Comparison of ENCODE assay signal across 16 mouse cellular contexts in genomic region chr17:78292827-78293488, GRCm38 (mm10).
"Had no signal": no experiment of that assay in that cellular context is flagged by ENCODE, and none has a peak within 500 bp of the region (broad histone marks: within the 10 kb centered on the region; RNA-seq: fewer than 3 reads in every experiment).

No protein-coding gene starts in this region.

- H3K9me3 ChIP-seq: lung, embryonic 15.5 days; megakaryocyte, embryonic 14.5 days; midbrain, embryonic 13.5 days; midbrain, embryonic 15.5 days; neural tube, embryonic 12.5 days; stomach, embryonic 15.5 days had no signal

- H3K4me3 ChIP-seq: lung, embryonic 15.5 days; megakaryocyte, embryonic 14.5 days; midbrain, embryonic 13.5 days; midbrain, embryonic 15.5 days; neural tube, embryonic 12.5 days; stomach, embryonic 15.5 days had no signal

- H3K36me3 ChIP-seq: lung, embryonic 15.5 days; midbrain, embryonic 13.5 days; midbrain, embryonic 15.5 days; stomach, embryonic 15.5 days had no signal

- H3K9ac ChIP-seq: lung, embryonic 15.5 days; midbrain, embryonic 13.5 days; midbrain, embryonic 15.5 days; neural tube, embryonic 12.5 days; stomach, embryonic 15.5 days had no signal

- H3K4me1 ChIP-seq: midbrain, embryonic 13.5 days; midbrain, embryonic 15.5 days; neural tube, embryonic 12.5 days had no signal

- H3K4me2 ChIP-seq: lung, embryonic 15.5 days; midbrain, embryonic 11.5 days; midbrain, embryonic 13.5 days; midbrain, embryonic 15.5 days; neural tube, embryonic 12.5 days; stomach, embryonic 15.5 days had no signal

- H3K27me3 ChIP-seq: megakaryocyte, embryonic 14.5 days; midbrain, embryonic 13.5 days; midbrain, embryonic 15.5 days; neural tube, embryonic 12.5 days; stomach, embryonic 15.5 days had no signal

- DNase-seq: lung, adult 2 months; lung, postnatal 14 days; lung, postnatal 36 days; right cerebral cortex, postnatal 25 days; thymus, adult 2 months; thymus, postnatal 25 days; thymus, postnatal 4 days had no signal

- H3K27ac ChIP-seq: lung, embryonic 15.5 days; macrophage; midbrain, embryonic 13.5 days; midbrain, embryonic 15.5 days; neural tube, embryonic 12.5 days; stomach, embryonic 15.5 days; stomach, postnatal 0 days had no signal
